ENCODE assay signal across 10 mouse cellular contexts in the genomic region with DNA sequence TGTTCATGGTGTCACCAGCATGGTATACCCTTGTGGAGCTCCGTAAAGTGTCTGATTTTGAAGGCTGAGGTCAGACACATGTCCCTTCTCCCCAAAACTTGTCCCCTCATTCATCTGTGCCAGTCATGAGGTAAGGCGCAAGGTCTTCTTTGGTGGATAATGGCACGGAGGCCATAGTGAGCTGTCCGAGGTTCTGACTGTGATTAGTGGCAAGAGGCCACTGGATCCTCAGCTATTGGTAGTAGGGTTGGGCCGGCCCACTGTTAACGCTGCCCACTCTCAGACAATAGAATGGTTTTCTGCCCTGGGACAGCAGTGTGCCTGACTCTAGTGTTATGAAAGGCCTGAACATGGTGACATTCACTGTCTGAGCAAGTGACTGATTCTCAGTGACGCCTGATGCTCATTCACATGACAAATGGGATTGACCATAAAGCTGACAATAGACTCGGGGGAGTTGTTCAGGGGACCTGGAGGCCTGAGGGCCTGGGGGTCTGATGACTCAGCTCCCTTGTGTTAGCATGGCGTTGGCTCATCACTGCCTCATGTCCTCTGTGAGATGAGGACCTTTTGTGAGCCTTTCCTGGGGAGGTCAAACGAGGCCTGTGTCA.
DNase-seq lines count a peak whose midpoint lies in the region.
"Had no signal": no experiment of that assay in that cellular context is flagged by ENCODE, and none has a peak within 500 bp of the region (broad histone marks: within the 10 kb centered on the region; RNA-seq: fewer than 3 reads in every experiment).

No protein-coding gene starts in this region.

- H3K4me1 ChIP-seq in limb, embryonic 10.5 days: no peaks in the 10 kb centered on the region

- no peaks in the 10 kb centered on the region for H3K27me3 ChIP-seq in limb, embryonic 10.5 days (ENCODE audit: low read depth, poor library complexity, severe bottlenecking)

- peak; percentile 11 for DNase-seq in kidney, adult 9 months
- no peak for DNase-seq in kidney, adult 8-10 months
- DNase-seq in ES-CJ7 (ENCODE audit: low read depth, low spot score): peak; percentile 50
- DNase-seq in NIH3T3 (ENCODE audit: low read depth): peak; percentile 45
- DNase-seq in limb, embryonic 10.5 days (ENCODE audit: low spot score): peak; percentile 55
- DNase-seq in thymus, adult 18-20 months: no peak
- DNase-seq in left cerebral cortex, adult 9 months (ENCODE audit: low spot score in 2 of 2): no peak
- DNase-seq: liver; lung, postnatal 4 days; thymus, postnatal 25 days had no signal

- H3K27ac ChIP-seq in limb, embryonic 10.5 days: no peak overlapping the region

- no peaks in the 10 kb centered on the region for H3K9me3 ChIP-seq in limb, embryonic 10.5 days (replicated peaks)

- no peak overlapping the region for H3K4me3 ChIP-seq in limb, embryonic 10.5 days

- H3K36me3 ChIP-seq in limb, embryonic 10.5 days: no peaks in the 10 kb centered on the region

- WGBS in limb, embryonic 10.5 days: 43% methylated on average over 10 of the region's 10 CpGs

Comparison
In these comparisons a context has a peak if more than half of its experiments do, and no peak if none do; other contexts are left out.
1. DNase-seq: peak in kidney, adult 9 months (single experiment), ES-CJ7 (single experiment), NIH3T3 (single experiment) and limb, embryonic 10.5 days (single experiment); none in kidney, adult 8-10 months (0 of 2), thymus, adult 18-20 months (0 of 2) and left cerebral cortex, adult 9 months (0 of 2).